Mouse (Mus musculus): ENCODE results near the gene Runx3.

DNA sequence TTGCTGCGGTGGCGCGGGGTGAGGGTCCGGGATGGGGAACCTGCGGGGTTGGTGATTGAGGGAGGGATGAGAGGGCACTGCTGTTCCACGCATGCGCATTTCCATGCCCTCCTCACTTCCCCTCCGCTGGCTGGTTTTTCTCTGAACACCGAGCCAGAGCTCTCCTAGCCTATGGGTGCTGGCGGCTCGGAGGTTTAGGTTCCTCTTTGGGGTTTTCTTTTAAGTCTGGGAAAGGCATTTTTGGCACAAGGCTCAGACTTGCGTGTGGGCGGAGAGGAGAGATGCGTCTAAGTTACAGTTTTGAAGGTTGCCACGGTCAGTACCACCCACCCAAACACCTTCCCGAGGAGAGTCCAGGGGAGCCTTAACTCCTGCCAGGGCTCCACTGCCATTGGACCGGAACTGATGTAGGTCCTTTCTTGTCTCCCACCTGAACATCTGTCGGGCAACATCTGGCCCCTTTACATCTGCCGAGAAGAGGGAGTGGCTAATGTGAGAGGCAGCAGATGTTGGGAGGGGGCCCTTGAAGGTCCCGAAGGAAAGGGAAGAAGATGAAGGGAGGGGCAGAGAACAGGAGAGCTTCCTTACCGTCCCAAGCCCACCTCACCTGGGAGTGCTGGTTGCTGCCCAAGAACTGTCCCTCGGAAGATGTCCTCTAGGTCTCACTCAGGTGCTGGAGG, 8.5 kb downstream of the Runx3 start:
- TF ChIP-seq POLR2A (IDR thresholded peaks at IDR 0.05; ENCODE audit: low read depth, low read length) (no peak), CTCF (IDR thresholded peaks at IDR 0.05; ENCODE audit: extremely low read depth, insufficient read depth, insufficient read length, insufficient replicate concordance) (no peak)
